Mouse (Mus musculus): ENCODE data around the gene Myo9a.
A peak's percentile ranks its signal among the peaks of the same experiment; 100 is the strongest.
"Not testable (repeated sequence)": the region's sequence is repeated elsewhere in the genome, so short reads cannot be mapped to it uniquely, and the experiment has no call there.

The Myo9a gene

DNA sequence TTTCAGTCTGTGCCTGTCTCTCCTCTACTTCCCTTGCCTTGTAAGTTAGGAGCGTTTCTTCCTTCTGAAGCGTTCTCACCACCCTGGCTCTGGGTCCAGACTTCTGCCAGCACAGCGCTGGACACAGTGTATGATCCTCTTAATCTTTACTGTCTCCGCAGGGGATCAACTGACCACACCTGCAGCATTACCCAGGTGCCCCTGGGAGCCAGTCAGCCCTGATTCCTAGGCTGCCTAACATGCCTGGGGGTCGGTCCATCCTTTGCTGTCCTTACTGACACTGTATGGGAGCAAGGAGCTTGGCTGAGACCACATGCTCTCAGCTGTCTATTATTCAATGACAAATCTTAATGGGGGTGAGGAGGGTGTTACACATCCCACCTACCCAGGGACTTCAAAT, 199.3 kb downstream of the Myo9a start:
- DNase-seq = peak in 1 of 2 experiments; percentile 2

DNA sequence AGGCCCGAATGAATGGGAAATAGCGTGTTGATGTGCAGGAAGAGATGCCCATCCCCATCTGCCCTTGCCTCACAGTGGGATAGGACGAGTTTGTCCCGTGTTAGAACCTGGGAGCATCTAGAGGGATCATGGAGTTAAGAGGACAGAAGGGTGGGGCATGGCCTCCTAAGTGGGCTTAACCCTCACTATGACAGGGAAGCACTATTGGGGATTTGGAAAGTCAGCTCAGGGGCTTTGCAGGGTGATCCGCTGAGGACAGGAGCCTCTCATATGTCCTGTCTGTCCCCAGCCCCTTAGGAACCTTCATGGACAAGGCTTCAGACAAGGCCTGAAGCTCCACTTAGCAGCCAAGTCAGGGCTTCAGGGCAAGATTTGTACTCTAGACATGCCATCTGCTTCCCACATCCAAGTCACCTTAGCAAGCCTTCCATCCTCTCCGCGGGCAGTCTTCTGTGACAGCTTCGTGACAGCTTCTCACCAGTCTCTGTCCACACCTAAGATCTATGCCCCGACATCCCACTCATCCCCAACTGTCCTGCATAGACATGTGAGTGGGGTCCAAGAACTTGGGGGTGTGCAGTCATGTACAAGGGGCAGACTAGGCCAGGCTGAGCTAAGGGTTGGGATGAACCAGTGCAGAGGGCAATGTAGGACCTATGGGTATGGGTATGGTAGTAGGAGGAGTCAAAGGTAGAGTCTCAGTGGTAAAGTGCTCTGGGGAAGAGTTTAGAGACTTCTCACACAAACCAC, 200.5 kb downstream of the Myo9a start:
- DNase-seq = peak in 1 of 2 experiments; percentile 2

DNA sequence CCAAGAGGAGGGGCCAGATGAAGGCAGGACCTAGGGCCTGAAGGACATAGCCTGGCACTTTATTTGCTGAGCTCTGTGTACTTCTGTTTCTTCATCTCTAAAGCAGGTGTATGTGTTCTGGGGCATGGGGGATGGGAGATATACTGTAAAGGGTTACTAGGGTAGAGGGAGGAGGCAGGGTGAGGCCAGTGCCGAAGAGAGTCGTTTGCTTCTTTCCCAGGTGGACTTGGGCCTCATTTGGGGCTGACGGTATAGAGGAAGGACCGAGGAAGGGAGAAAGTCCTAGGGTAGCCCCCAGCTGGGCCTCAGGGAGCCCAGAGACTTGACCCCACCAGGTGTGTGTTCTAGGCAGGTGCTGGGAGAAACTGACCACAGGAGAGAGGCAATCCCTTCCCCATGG, 201.2 kb downstream of the Myo9a start:
- DNase-seq = peak in 1 of 2 experiments; percentile 1

DNA sequence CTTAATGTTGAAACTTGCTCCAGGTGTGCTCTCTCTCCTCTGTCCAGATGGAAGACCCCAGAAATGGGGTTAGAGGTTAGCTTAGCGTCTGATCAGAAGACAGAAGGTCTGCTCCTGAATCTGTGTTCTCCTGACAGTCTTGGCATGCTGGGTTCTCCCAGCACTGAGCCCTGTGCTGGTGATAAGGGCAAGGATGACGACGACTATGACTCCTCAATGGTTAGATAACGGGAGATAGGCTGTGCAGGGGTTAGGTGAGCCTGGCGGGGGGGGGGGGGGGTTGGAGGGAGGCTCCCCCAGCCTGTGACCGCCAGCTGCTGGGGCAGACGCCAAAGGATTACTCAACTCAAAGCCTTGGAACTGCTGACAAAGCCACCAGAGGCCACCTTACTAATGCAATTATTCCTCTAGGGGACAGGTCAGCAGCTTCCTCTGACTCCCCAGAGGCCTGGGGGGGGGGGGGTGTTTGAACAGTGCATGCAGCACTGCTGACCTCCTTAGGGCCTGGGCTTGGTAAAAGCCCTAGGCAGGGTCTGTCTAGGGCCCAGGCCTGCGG, 201.9 kb downstream of the Myo9a start:
- DNase-seq = peak in 1 of 2 experiments; percentile 3

DNA sequence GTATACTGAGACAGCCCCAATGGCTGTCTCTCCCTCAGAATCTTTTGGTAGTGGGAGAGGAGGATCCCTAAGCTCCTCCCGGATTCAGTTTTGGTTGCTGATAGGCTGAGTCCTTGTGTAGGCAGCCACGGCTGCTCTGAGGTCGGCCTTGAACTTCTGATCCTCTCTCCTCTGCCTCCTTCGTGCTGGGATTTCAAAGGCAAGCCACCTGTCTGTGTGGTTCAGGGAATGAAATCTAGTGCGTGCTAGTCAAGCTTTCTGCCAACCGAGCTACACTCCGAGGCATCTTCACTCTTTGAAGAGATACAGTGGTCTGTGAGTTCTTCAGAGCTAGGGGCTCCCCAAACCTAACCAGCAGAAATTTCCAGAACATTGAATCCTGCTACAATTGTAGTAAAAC, 202.9 kb downstream of the Myo9a start:
- peak in 1 of 2 experiments; percentile 0 for DNase-seq

DNA sequence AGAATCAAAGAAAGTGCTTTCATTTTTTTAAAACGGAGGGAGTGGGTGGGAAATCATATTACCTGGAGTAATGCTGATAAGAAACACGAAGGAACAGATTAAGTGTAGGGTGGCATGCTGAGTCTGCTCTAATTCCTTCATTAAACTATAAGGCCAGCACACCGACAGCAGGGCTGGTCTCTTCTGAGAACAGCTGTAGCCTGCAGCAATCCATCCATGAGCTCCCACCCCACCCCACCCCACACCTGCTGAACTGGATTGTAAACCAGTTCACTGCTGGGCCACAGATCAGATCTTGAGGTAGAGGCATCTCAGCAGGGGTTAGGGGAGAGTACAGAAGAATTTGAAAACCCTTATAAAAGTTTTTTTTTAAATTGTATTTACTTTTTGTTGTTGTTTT, 204.5 kb downstream of the Myo9a start:
- DNase-seq = peak in 1 of 2 experiments; percentile 1

DNA sequence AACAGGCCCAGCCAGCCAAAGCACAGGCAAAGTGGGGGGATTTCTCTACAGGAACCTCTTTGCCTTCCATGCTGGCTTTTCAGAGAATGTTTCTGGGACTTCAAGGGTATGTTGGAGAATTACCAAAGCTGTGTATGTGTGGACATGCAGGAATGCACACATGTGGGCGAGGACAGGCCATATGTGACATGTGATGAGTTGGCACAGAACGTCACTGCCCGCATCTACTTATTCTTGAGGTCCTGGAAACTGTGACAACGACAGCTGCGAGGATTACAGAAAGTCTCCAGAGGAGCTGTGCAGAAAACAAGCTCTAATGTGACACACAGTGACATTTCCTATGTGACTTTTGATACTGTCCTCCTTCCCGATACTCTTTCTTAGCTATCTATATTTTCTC, 205.0 kb downstream of the Myo9a start:
- DNase-seq = peak in 1 of 2 experiments; percentile 7

DNA sequence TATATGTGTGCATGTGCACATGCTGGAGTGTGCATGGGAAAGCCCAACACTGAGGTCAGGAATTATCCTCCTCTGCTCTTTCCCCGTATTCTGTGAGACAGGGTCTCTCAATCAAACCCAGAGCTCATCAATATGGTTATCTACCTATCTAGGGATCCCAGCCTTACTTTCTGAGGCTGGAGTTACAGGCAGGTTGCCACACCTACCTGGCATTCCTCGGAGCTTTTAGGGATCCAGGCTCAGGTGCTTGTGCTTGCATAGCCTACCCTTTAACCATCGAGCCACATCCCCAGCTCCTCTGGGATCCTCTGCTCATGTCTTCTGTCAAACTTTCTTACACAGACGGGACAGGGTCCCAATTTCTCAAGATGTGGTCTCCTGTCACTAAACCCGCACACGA, 205.8 kb downstream of the Myo9a start:
- DNase-seq = no peak

DNA sequence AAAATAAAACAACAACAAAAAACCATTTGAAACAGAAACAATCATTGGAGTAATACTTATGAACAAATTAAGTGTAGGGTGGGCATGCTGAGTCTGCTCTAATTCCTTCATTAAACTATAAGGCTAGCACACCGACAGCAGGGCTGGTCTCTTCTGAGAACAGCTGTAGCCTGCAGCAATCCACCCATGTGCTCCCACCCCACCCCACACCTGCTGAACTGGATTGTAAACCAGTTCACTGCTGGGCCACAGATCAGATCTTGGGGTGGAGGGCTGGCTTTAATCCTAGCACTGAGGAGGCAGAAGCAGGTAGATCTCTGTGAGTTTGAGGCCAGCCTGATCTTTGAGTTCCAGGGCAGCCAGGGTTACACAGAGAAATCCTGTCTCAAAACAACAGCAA, 207.4 kb downstream of the Myo9a start:
- DNase-seq = not testable (repeated sequence)

DNA sequence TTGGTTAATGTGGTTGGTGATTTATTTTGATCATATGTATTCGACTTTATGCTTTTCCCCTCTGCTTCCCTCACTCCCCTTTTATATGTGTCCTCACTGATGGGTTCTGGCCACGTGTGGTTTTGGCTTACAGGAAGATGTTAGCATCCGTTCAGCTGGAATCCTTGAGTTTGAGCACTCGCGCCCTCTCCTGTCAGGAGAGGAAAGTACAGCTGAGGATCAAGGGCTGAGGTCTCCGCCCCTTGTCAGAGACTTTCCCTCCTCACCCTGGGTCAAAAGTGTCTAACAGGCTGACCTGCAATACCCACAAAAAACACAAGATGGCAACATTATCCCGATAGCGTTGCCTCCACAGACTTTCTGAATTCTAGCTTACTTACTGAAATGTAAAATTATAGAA, 208.6 kb downstream of the Myo9a start:
- peak; percentile 89 to 93 for DNase-seq

DNA sequence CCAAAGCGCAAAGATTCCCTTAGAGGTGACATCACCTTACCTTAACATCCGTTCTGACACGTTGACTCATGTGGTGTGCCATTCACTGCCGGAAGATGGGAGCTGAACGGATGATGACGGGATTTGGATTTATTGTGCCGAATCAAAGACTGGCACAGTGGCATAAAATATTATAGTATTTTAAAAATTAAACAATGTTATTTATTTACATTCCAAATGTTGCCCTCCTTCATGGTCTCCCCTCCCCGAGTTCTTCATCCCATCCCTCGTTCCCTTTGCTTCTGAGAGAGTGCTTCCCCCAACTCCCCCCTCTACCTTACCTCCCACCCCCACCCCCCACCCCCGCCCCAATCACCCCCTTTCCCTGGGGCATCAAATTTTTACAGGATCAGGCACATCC, 209.9 kb downstream of the Myo9a start, which contains the start of gene Nr2e3:
Nr2e3 (minus strand) TSS at position 101 of the 400 bp plus-strand sequence.
- DNase-seq = no peak

DNA sequence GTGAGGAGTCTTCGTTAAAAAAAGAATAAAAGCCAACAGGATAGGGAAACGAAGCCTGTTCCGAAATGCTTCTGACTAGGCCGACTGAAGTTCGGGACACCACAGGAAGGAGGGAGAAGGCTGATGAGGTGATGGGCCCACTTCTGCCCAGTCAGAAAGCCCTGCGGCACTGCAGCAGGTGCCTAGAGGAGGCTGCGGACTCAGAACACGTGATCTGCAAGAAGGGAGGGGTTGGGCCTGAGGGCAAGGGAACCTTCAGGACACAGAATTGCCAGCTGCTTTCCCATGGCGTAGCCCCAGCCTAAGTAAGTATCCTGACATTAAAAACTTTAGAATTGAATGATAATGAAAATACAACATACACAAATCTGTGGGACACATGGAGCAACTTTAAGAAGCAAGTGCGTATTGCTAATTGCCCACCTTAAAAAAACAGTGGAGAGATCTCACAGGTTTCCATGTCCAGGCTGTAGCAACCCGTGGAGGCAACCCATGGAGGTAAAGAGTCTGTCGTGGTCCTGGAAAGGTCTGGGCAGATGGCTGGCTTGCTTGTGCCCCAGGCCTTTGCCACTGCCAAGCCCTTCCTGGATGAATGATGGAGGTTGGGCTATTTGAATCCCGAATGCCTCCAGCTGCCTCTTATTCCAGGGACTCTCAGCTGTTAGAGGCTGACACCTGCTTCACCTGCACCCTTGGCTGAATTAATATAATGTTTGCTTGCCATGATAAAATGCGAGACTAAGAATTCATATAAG, 210.7 kb downstream of the Myo9a start:
- DNase-seq = peak; percentile 69 to 76

DNA sequence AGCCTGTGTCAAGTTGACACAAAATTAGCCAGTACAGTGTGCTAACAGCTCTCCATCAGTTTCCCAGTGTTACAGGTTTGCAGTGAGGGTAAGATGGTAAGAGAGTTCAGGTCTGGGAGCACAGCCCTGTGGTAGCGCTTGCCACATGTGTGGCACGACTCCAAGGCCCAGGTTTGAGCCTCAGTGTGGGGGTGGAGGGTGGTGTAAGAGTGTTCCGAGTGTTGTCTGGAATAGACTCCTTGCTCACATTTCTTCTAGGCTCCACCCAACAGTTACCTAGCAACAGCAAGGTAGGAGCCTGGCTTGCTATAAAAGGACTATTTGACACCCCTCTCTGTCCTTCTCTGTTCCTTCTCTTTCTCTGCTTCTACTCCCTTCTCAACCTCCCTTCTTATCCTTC, 213.7 kb downstream of the Myo9a start:
- no peak for DNase-seq

DNA sequence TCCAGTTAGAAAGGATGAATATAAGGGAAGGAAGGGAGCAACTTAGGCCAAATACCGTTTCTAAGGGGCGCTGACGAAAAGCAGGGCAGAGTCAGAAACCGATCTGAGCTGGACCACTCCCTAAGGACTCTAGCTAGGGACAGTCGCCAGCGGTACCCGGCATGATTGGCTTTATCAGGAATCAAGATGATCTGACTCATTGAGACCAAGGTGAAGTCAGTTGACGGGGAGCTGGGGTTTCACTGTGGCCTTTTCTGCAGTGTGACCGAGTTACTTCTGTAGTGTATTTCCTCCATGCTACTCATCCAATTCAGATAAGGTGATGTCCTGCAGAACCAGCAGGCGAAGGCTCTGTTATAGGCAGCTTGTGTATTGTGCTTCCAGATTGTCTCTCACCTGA, 214.3 kb downstream of the Myo9a start:
- DNase-seq = no peak

DNA sequence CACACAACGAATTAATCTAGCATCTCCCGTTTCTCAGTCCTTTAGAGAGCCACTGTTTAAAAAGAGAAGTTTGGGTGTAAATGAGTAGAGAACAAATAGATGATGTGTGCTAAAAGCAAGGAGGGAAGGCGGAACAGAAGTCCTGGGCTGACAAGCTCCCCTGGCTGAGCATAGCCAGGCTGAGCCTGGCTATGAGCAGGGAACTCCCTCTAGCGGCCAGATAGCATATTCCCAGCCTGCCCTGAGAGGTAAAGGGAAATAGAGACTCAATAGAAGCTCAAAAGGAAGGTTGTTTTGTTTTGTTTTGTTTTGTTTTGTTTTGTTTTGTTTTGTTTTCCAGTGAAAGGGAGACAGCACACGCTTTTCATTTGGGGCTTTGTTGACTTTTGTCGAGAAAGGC, 218.7 kb downstream of the Myo9a start:
- peak; percentile 86 to 90 for DNase-seq

DNA sequence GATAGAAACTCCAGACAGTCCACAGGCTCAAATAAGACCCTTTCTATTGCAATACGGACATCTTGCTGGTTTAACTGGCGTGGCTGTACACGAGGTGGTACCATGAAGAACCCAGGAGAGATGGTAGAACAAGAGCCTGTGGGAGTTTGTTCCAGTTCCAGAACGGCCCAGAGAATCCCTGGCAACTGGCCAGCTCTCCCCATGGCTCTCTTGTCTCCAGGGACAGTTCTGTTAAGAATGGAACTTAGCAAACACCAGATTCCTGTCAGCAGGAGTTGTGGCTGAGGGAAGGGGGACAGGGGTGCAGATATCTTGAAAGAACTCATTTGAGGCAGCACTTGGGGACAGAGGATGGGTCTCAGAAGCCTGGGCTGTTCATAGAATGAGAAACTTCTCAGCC, 220.6 kb downstream of the Myo9a start:
- no peak for DNase-seq

All from cerebellum, postnatal 10 days (tissue).